Mouse (Mus musculus) forelimb bud, embryonic 11.5 days (tissue): ENCODE results near the gene Tex14.

ENCODE experiments used
- DNase-seq: peaks from one replicate; pipeline ENCODE4 v3.0.0-alpha.2; 2012; ENCODE audit warnings: low read depth, low spot score

The Tex14 gene

GRCm38 (mm10) chr11:87571361-87571950 is 166.6 kb downstream of the Tex14 start:
- DNase-seq = no peak

DNA sequence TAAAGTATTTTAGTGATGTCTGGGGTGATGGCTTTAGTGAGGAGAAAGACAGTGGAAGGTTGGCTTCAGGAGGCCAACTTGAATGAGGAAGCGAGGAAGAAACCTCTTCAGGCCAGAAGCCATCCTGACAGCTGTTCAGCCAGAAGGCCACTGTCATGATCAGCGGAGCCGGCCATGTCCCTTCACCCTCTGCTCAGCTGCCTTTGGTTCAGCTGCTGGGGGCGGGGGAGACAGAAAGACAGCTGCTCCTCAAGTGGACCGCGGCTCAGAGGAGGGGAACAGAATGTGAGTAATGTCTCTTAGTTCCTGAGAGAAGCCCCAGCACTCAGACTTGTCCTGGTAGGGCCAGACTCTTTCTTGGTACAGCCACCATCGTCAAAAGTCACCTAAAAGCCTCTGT is 168.9 kb downstream of the Tex14 start:
- DNase-seq = no peak

GRCm38 (mm10) chr11:87574520-87575180 is 169.8 kb downstream of the Tex14 start:
- no peak for DNase-seq

GRCm38 (mm10) chr11:87577601-87578248 is 172.9 kb downstream of the Tex14 start:
- DNase-seq = no peak

DNA sequence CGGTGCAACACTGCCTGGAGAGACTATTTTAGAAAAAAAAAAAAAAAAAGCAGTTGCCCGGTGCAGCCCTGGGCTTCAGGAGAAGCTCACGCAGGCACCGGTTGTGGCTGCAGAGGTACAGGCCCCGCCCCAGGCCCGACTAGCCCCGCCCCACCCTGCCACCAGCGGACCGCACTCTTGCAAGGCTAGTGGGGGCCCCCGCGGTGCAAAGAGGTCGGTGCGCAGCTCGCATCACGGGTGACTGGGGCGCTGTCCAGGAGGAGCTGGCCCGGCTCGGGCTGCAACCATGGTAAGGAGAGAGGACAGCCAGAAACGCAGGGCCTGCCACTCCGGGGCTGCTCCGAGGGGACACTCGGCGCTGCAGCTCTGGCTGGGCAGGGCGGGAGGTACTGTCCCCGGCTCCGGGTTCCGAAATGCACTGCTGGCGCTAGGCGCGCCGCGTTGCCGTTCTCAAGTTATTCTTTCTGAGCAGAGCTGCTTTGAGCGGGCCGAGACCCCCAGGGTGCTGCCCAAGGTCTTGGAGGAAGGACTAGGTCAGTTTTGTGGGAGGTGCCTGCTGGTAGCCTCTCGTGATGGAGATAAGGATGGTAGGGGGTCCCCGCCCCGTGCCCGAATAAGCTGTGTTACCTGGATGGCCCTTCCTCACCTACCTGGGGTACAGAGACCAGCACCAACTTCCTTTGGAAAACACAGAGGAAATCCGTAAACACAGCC is 173.5 kb downstream of the Tex14 start:
- peak; percentile 18 for DNase-seq

DNA sequence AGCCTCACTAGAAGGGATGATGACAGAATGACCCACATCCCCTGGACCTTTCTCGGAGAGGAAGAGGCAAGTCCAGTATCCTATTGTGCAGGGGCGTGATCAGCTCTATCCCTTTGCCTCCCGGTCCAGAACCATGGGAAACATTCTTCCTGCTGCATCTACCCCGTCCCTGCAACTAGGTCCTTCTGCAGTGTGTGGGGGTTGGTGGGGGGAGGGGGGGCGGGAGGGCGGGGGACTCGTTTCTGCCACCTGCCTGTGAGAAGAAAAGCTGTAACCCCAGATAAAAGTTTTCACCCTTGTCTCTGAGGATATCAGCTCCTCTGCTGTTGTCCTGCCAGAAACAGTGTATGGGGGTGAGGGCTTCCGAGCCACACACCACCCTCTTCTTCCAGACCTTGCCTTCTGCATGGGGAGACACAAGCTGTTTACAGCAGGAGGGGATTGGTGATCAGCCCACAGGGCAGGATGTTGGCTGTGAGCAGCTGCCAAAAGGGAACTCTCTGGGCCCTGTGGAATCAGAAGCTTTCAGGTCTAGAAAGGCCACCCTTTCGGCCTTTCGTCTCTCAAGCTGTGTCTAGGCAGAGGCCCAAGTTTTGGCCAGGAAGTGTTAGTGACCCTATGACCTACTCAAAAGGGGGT is 174.2 kb downstream of the Tex14 start:
- no peak for DNase-seq

DNA sequence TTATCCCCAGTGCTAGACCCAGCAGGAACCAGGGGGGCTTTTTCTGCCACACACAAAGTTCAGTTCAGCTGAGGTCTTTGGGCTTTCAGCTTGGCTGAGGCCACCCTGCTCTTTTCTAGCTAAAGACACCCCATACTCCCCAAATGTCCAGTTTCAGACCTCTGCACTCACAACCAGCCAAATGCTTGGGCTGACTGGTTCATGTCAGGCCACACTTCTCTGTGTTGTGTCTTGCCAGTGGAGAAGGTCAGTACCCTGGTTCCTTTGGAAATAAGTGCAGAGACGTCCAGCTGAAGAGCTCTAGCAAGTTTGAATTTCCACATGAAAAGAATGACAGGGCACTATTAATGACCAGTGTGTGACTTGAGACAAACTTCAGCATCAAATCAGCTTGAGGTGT is 174.8 kb downstream of the Tex14 start:
- DNase-seq = no peak

DNA sequence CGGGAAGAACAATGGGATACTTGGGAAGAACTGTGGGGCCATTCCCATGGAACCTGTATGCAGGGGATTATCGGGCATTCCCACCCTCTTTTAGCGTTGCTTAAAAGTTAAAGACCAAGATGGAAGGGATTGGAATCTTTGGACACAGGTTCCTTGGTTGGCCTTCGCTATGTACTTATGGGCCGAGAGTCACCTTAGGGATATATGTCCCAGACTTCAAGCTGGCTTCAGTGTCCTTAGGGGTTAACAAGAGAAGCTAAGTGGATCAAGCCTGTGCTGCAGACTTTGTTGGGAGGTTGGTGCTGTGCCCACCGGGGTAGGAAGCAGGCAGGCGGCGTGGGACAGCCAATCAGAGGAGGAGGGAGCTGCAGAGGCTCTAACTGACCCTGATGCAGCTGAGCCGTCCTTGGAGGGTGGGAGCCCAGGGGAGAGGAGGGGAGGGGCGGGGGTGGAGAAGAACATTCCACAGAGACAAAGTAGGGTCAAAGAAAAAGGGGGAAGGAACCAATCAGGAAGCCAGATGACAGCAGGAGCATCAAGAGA is 175.7 kb downstream of the Tex14 start:
- DNase-seq = no peak

DNA sequence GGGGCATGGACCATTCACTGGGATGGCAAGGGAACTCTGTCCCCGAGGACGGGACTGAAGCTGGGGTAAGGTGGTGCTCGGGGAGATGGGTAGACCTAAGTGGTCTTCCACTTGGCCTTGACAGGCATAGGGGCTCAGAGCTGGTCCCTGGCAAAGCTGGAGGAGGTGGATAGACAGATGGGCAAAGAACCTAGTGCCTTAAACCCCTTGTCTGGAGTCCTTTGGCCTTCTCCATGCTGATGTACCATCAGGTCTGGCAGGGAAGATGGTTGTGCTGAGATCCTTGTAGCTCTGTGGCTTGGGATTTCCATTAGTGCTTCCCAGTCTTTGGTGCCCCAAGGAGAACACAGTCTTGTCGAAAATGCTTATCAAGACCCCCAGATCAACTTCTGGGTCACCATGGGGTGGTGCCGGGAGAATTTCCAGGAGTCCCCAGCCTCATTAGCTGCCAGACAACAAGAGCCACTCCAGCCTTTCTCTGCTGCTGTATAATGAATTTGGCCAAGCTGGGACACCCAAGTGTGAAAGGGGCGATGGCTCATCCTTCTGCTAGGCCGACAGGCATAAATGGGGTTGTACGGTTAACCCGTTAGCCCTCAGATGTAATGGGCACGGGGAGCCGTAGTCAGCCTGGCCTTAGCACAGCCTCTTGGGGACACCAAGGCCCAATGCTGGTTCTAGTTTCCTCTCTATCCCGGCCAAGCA is 176.4 kb downstream of the Tex14 start:
- DNase-seq = no peak

DNA sequence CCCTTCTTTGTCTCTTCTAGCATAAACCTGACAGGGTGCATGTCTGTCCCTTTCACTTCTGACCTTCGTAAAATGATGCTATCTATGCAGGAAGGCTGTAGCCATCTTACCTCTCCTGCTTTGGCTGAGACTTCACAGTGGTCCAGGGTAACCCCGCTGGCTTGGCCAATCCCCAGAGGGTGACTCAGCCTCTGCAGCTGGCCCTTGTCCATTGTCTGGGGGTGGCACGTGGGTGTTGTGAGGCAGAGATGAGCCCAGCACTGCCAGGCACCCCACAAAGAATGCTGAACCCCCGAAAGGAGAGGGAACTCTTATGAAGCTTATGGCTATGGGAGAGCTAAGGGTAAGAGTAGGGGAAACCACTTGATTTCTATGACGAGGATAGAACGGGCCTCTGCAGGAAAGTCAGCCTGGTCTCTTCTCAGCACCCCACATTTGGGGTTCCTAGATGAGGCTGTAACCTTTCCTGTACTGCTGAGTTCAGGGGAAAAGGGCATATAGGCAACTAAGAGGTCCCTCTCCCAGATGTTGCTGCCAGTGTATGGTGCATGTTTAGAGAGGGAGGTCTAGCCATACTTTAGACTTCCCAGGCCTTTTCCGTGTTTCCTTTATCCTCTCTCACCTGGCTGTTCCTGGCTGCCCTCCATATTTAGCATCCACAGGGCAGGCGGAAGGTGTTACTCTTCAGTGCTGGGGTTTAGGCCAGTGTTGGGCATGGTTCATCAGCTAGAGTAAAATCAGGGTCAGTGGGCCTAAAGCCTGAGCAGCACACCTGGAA is 177.3 kb downstream of the Tex14 start:
- DNase-seq = no peak

- DNase-seq = no peak
Measured at GRCm38 (mm10) chr11:87583291-87584034, 178.6 kb downstream of the Tex14 start.

- no peak for DNase-seq
Measured at GRCm38 (mm10) chr11:87584711-87585505, 180.0 kb downstream of the Tex14 start.

GRCm38 (mm10) chr11:87587211-87587874 is 182.5 kb downstream of the Tex14 start:
- no peak for DNase-seq

DNA sequence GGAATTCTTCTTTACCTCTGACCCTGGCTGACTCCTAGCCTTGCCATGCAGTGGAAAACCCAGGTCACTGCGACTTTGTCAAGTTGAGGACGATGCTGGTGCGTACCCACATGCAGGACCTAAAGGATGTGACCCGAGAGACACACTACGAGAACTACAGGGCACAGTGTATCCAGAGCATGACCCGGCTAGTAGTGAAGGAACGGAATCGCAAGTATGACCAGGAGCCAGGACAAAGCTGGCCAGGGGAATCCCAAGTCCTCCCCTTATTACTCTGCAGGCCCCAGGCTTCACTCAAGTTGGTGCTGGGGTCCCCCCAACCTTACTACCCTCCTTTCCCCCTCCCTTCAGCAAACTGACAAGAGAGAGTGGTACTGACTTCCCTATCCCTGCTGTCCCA is 184.7 kb downstream of the Tex14 start:
- DNase-seq = no peak

GRCm38 (mm10) chr11:87590841-87591525 is 186.1 kb downstream of the Tex14 start:
- peak; percentile 16 for DNase-seq

- peak; percentile 99 for DNase-seq
Measured at GRCm38 (mm10) chr11:87591526-87592353, 186.9 kb downstream of the Tex14 start, which contains the start of gene Mtmr4. TSS of gene Mtmr4 (plus strand) at chr11:87592162.

- DNase-seq = no peak
Measured at GRCm38 (mm10) chr11:87592354-87592695, 187.5 kb downstream of the Tex14 start.
